Mouse (Mus musculus): ENCODE measurements around the gene Spred2. TPM values are rescaled to one million over a fixed set of nuclear protein-coding genes. Genes with fewer than 3 reads are reported as not detected.
"Not testable (repeated sequence)": the region's sequence is repeated elsewhere in the genome, so short reads cannot be mapped to it uniquely, and the experiment has no call there.

Gene Spred2
- polyA plus RNA-seq, 1 experiment from 2014 or later, result 7.6 TPM

DNA sequence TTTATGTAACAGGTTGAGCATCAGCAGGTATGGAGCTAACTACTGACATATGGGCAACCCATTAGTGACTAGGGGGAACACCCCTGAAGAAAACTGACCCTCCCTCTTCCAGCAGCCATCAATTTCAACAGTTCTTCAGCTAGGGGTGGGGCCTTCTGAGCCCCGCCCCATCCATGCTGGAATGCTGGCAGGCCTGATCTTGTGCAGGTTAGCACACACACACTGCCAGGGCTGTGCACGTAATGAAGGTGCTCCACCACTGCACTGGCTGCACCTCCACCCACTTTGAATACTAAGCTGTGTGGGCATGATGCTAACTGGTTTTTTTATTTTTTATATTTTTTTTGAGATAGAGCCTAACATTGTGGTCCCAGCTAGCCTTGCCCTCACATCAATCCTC, 133.3 kb downstream of the Spred2 start:
- no peak overlapping the region for H3K27ac ChIP-seq
- ATAC-seq, result no peak
- H3K9ac ChIP-seq, result no peak overlapping the region
- no peak overlapping the region for H3K4me2 ChIP-seq
- no peak overlapping the region for H3K4me3 ChIP-seq
- peaks cover 43% of the 10 kb centered on the region for H3K36me3 ChIP-seq (ENCODE audit: poor library complexity, severe bottlenecking)
- H3K4me1 ChIP-seq, result no peaks in the 10 kb centered on the region
- H3K27me3 ChIP-seq, result no peaks in the 10 kb centered on the region
- 87% methylated on average over 2 of the region's 2 CpGs for WGBS
- H3K9me3 ChIP-seq (replicated peaks), result no peaks in the 10 kb centered on the region

DNA sequence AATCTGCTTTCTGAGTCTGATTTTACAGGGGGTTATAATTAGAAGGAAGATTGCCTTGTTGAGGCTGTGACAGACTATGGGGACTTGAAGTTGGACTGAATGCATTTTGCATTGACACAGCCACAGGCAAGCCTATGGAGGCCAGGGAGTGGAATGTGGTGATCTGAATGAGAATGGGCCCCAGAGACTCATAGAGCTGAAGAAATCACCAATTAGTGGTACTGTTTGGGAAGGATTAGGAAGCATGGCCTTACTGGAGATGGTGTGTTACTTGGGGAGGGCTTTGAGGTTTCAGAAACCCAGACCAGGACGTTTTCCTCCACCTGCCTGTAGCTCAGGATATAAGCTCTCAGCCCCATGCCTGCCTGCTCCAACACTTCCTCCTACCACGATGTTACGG, 135.6 kb downstream of the Spred2 start:
- Histone ChIP-seq H3K4me2 (no peak overlapping the region), H3K36me3 (ENCODE audit: poor library complexity, severe bottlenecking) (peaks cover 49% of the 10 kb centered on the region), H3K9ac (no peak overlapping the region), H3K27me3 (no peaks in the 10 kb centered on the region), H3K4me1 (peaks cover 12% of the 10 kb centered on the region), H3K27ac (no peak overlapping the region), H3K9me3 (replicated peaks) (no peaks in the 10 kb centered on the region), H3K4me3 (no peak overlapping the region)
- ATAC-seq, result no peak
- WGBS, result 53% methylated on average over 3 of the region's 3 CpGs

DNA sequence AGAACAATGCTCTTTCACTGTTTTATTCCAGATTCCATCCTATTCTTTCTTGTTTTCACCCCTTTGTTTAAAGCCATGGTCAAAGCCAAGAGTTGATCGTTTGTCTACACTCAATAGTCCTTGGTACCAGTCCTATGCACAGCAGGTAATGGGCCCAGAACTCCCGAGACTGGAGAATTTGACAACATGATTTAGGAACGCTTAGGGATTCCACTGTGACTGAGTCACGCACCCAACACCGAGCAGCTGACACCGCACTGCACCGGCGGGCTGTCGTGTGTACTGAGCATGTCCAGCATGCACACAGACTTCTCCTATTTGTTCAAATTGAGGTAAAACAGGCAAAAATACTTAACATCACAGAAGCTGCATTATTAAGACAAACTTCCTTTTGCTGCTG, 138.6 kb downstream of the Spred2 start:
- ATAC-seq, result 0 out of 2 replicates have a peak, but pooled peaks have one; percentile 24
- H3K9ac ChIP-seq; H3K9me3 ChIP-seq (replicated peaks); H3K27me3 ChIP-seq; H3K4me2 ChIP-seq; H3K4me3 ChIP-seq; H3K27ac ChIP-seq: not testable (repeated sequence)
- H3K4me1 ChIP-seq, result peaks cover 18% of the 10 kb centered on the region
- H3K36me3 ChIP-seq (ENCODE audit: poor library complexity, severe bottlenecking), result peaks cover 43% of the 10 kb centered on the region
- WGBS, result 87% methylated on average over 9 of the region's 9 CpGs

DNA sequence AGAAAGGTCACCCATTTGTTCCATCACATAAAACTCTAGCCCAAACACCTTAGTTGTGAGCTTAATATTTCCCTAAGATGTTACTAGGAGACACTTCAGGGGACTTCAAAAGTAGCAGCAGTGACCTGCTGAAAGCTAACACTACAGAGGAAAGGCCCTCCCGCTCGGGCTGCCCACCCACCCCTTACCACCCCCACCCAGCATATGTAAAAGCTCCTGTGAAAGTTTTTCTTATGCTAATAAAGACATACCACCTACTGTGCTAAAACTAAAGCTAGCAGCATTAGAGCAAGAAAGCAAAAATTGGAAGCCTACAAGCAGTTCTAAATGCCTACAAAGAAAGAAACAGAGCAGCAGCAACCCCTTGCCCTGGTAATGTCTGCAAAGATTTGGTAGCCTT, 139.9 kb downstream of the Spred2 start:
- peaks cover 18% of the 10 kb centered on the region for H3K4me1 ChIP-seq
- H3K9me3 ChIP-seq (replicated peaks); H3K4me2 ChIP-seq; H3K4me3 ChIP-seq; H3K27me3 ChIP-seq; ATAC-seq; H3K9ac ChIP-seq: not testable (repeated sequence)
- WGBS, result 8% methylated on average over 2 of the region's 2 CpGs
- H3K36me3 ChIP-seq (ENCODE audit: poor library complexity, severe bottlenecking), result peaks cover 38% of the 10 kb centered on the region
- H3K27ac ChIP-seq, result peak overlapping the region; percentile 1; the same call in 1 of the 2 replicates

DNA sequence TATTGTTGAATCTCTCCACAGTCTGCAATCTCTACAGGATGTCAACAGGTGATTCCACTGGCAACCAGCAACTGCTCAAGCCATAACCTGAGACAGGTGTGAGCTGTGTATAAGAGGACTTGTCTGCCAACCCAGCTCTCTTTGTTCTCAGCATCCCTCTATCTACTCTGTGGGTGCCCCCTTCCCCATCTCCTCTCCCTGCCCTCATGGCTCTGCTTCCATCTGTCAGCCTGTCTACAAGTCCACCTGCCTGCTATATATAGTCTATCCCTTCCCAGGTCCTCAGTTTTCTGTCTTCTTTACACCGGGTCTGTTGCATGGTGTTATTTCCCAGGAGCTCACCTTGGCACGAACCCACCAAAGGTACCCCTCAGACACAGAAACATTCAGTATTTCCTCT, 140.8 kb downstream of the Spred2 start:
- Histone ChIP-seq H3K4me2 (no peak overlapping the region), H3K36me3 (ENCODE audit: poor library complexity, severe bottlenecking) (peaks cover 39% of the 10 kb centered on the region), H3K9me3 (replicated peaks) (no peaks in the 10 kb centered on the region), H3K9ac (no peak overlapping the region), H3K27me3 (no peaks in the 10 kb centered on the region), H3K4me3 (no peak overlapping the region), H3K4me1 (peaks cover 18% of the 10 kb centered on the region), H3K27ac (no peak overlapping the region)
- ATAC-seq, result no peak
- WGBS, result 87% methylated on average over 2 of the region's 2 CpGs

DNA sequence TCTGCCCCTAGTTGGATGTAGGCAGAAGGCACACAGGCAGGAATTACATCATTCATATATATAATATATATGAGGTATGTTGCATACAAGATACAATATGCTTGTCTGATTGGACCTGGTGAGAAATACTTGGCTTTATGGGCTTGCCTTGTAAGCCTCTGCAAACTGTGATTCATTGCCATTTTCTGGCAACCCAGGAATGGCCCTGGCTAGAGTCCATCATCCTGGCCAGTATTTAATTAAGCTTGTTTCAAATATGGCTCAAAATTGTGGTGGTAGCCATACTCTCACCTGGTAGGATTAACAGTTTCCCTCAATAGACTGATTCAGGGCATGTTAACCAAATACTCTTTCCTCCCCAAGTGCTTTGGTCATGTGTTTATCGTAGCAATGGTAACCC, 141.9 kb downstream of the Spred2 start:
- Histone ChIP-seq H3K9ac (no peak overlapping the region), H3K9me3 (replicated peaks) (no peaks in the 10 kb centered on the region), H3K4me1 (peaks cover 18% of the 10 kb centered on the region), H3K27me3 (no peaks in the 10 kb centered on the region), H3K27ac (no peak overlapping the region), H3K4me2 (no peak overlapping the region), H3K4me3 (no peak overlapping the region), H3K36me3 (ENCODE audit: poor library complexity, severe bottlenecking) (peaks cover 38% of the 10 kb centered on the region)
- no peak for ATAC-seq
- WGBS, result 93% methylated on average over 1 of the region's 1 CpGs

DNA sequence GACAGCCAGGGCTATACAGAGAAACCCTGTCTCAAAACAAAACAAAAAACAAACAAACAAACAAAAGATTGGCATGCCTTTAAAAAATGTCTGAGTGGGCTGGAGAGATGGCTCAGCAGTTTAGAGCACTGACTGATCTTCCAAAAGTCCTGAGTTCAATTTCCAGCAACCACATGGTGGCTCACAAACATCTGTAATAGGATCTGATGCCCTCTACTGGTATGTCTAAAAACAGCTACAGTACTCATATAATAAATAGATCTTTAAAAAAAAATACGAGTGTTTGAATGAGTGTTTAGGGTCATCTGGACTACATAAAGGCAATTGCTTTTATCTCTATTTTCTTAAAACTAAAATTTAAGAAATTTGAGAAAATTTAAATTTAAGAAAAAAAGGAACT, 143.3 kb downstream of the Spred2 start:
- 61% methylated on average over 1 of the region's 1 CpGs for WGBS
- peaks cover 50% of the 10 kb centered on the region for H3K36me3 ChIP-seq (ENCODE audit: poor library complexity, severe bottlenecking)
- peaks cover 18% of the 10 kb centered on the region for H3K4me1 ChIP-seq
- H3K27me3 ChIP-seq, result no peaks in the 10 kb centered on the region
- no peak overlapping the region for H3K27ac ChIP-seq
- H3K9ac ChIP-seq, result no peak overlapping the region
- ATAC-seq, result no peak
- H3K4me2 ChIP-seq, result no peak overlapping the region
- no peaks in the 10 kb centered on the region for H3K9me3 ChIP-seq (replicated peaks)
- H3K4me3 ChIP-seq, result no peak overlapping the region

- H3K27ac ChIP-seq, result no peak overlapping the region
- H3K4me3 ChIP-seq, result no peak overlapping the region
- 92% methylated on average over 6 of the region's 6 CpGs for WGBS
- H3K36me3 ChIP-seq (ENCODE audit: poor library complexity, severe bottlenecking), result peaks cover 57% of the 10 kb centered on the region
- H3K27me3 ChIP-seq, result no peaks in the 10 kb centered on the region
- H3K4me2 ChIP-seq, result no peak overlapping the region
- no peak for ATAC-seq
- H3K9me3 ChIP-seq (replicated peaks), result no peaks in the 10 kb centered on the region
- H3K9ac ChIP-seq, result no peak overlapping the region
- peaks cover 18% of the 10 kb centered on the region for H3K4me1 ChIP-seq
These were observed 144.3 kb downstream of the Spred2 start for GRCm38 (mm10) chr11:20068346-20069004.

- WGBS, result 87% methylated on average over 3 of the region's 3 CpGs
- no peak overlapping the region for H3K4me2 ChIP-seq
- no peaks in the 10 kb centered on the region for H3K9me3 ChIP-seq (replicated peaks)
- H3K27me3 ChIP-seq, result no peaks in the 10 kb centered on the region
- 0 out of 2 replicates have a peak, but pooled peaks have one; percentile 8 for ATAC-seq
- H3K9ac ChIP-seq, result no peak overlapping the region
- H3K4me1 ChIP-seq, result no peaks in the 10 kb centered on the region
- no peak overlapping the region for H3K27ac ChIP-seq
- peaks cover 66% of the 10 kb centered on the region for H3K36me3 ChIP-seq (ENCODE audit: poor library complexity, severe bottlenecking)
- H3K4me3 ChIP-seq, result no peak overlapping the region
These were observed 148.0 kb downstream of the Spred2 start for GRCm38 (mm10) chr11:20072174-20072573.

DNA sequence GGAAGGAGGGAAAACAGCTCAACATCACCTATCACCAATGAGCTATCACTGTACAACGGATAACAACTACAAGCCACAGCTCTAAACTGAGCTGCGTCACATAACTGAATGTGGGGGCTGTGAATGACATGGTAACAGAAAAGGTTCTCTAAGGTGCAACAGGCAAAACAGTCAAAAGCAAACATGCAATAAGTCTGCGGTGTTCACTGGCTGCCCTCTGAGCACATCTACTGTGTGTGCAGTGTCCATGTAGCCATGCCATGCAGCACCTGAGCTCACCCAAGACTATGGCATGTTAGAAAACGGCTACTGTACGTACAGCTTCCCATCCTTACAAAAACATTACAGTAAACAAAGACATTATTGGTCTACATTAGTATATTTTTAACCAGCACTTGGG, 148.7 kb downstream of the Spred2 start:
- H3K4me2 ChIP-seq, result no peak overlapping the region
- ATAC-seq, result no peak
- H3K4me1 ChIP-seq, result no peaks in the 10 kb centered on the region
- no peaks in the 10 kb centered on the region for H3K9me3 ChIP-seq (replicated peaks)
- no peak overlapping the region for H3K27ac ChIP-seq
- peaks cover 71% of the 10 kb centered on the region for H3K36me3 ChIP-seq (ENCODE audit: poor library complexity, severe bottlenecking)
- no peak overlapping the region for H3K4me3 ChIP-seq
- H3K9ac ChIP-seq, result no peak overlapping the region
- H3K27me3 ChIP-seq, result no peaks in the 10 kb centered on the region
- 96% methylated on average over 5 of the region's 5 CpGs for WGBS

Other genes with a start within 250 kb of the Spred2 start
- gene Actr2, start 188.5 kb downstream of the Spred2 start, polyA plus RNA-seq (2015; fragmentation: Nextera tagmentation; extraction: Ambion mirVana), result 148 and 166 TPM in 2 replicates